Mouse (Mus musculus): ENCODE measurements around the gene Olfr1243. TPM values are rescaled to one million over a fixed set of nuclear protein-coding genes. Genes with fewer than 3 reads are reported as not detected.
"Not testable (repeated sequence)": the region's sequence is repeated elsewhere in the genome, so short reads cannot be mapped to it uniquely, and the experiment has no call there.

The Olfr1243 gene
- not detected for total RNA-seq (2021)

- intact Hi-C loops (cut with DNase I), result no loop called here
- DNase-seq (ENCODE audit: low spot score in 2 of 2), result no peak
Measured at GRCm38 (mm10) chr2:89531387-89531786, at the start of gene Olfr1243. Gene Olfr1243 (minus strand): TSS chr2:89531487.

DNA sequence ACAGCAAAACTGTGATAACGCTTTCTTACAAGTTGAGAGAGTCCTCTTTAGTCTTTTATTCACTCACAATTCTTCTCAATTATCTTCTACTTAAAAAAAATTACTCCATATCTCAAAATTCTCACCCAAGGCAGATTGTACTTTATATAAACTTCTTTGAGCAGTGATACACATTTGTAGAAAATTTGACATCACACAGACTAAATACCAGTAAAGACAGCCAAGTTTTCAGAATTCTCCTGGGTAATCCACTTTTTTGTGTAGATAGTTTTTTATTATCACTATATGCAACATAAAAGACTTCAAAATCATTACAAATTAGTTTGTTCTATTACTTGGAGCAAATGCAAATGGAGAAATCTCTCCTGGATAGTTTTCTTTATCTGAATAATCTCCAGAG is 47.1 kb upstream of the Olfr1243 start, which contains the start of gene Olfr1245:
TSS of gene Olfr1245 (minus strand) at position 101 of the 400 bp plus-strand sequence.
- intact Hi-C loops (cut with DNase I), result no loop called here
- DNase-seq (ENCODE audit: low spot score in 2 of 2), result no peak

DNA sequence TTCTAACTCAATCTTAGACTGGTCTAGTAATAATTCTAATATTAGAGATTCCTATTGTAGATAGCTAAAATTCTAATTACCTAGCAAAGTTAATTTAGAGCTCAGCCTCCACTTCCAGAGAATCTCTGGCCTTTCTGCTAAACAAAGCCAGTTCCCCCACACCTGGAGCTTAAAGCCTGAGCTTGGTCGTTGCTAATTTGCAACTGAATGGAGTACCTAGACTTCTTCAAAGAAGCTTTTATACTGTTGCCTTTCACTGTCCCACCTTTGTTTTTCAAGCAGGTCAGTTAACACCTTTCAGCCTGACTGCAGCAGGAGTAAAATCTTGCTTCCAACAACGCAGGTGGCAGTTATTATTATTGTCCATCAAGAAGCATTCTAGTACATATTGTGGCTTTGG is 31.4 kb upstream of the Olfr1243 start:
- not testable (repeated sequence) for DNase-seq (ENCODE audit: low spot score in 2 of 2)

GRCm38 (mm10) chr2:89544516-89544915 is 13.2 kb upstream of the Olfr1243 start:
- intact Hi-C loops (cut with DNase I), result loop anchor here (5.0 kb wide), 1 partner anchor 1187 kb away; no protein-coding TSS in a partner anchor
- DNase-seq (ENCODE audit: low spot score in 2 of 2), result no peak

More for the DNA sequence above, 31.4 kb upstream of the Olfr1243 start:
- intact Hi-C loops (cut with DNase I), result not testable (repeated sequence)

DNA sequence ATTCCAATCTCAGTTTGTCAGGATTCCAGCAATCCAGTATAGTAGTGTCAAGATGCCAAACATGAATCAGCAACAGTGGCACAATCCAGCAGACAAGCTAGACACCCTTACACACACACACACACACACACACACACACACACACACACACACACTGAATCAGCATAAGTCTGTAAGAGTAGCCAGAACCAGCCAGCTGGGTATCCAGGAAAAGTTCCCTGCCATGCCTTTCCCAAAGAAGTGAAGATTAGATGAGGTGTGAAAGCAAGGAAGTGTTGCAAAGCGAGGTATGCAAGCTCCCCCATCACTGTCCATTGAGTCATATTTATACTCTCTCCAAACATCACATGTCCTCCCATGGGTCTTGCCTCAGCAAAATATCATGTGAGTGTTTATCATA is 8.6 kb upstream of the Olfr1243 start:
- intact Hi-C loops (cut with DNase I), result loop anchor here (5.0 kb wide), 1 partner anchor 1183 kb away; no protein-coding TSS in a partner anchor
- DNase-seq (ENCODE audit: low spot score in 2 of 2), result peak; percentile 18 to 23

DNA sequence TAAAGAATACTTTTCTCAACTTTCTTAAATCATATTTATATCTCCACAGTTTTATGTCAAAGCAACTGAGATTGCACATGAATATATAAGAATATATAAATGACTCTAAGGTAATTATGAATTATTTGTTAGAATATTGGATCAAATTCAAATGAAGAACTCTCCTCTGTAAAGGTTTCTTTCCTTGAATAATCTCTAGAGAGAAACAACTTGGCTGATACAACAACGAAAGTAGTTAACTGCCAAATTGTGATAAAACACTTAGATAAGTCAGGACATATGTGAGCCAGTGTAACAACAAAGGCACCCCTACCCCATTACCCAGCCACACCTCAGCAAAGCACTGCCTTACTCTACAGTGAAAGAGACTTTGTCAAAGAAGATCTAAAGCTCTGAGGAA is 33.1 kb downstream of the Olfr1243 start, which contains the start of gene Olfr1242:
TSS of gene Olfr1242 (minus strand) at position 101 of the 400 bp plus-strand sequence.
- DNase-seq (ENCODE audit: low spot score in 2 of 2), result no peak
- intact Hi-C loops (cut with DNase I), result no loop called here

- DNase-seq (ENCODE audit: low spot score in 2 of 2), result no peak
- intact Hi-C loops (cut with DNase I), result no loop called here
Measured at GRCm38 (mm10) chr2:89487026-89487425, 44.3 kb downstream of the Olfr1243 start, which contains the start of gene Olfr1241. Gene Olfr1241 (minus strand): TSS chr2:89487126.

Other genes starting within 250 kb of the Olfr1243 start
- not detected for gene Olfr1229, start 243.5 kb downstream of the Olfr1243 start, total RNA-seq (2021)
- gene Olfr1230, start 234.2 kb downstream of the Olfr1243 start, total RNA-seq (2021), result not detected
- gene Olfr1231, start 224.4 kb downstream of the Olfr1243 start, total RNA-seq (2021), result not detected
- not detected for gene Olfr1232, start 201.8 kb downstream of the Olfr1243 start, total RNA-seq (2021)
- gene Olfr1233, start 189.1 kb downstream of the Olfr1243 start, total RNA-seq (2021), result not detected
- gene Olfr1234, start 166.6 kb downstream of the Olfr1243 start, total RNA-seq (2021), result not detected
- not detected for gene Olfr1238, start 121.8 kb downstream of the Olfr1243 start, total RNA-seq (2021)
- not detected for gene Olfr1239, start 111.1 kb downstream of the Olfr1243 start, total RNA-seq (2021)
- gene Olfr1240, start 88.5 kb downstream of the Olfr1243 start, total RNA-seq (2021), result not detected
- not detected for gene Olfr1241, start 44.4 kb downstream of the Olfr1243 start, total RNA-seq (2021)
- gene Olfr1242, start 33.2 kb downstream of the Olfr1243 start, total RNA-seq (2021), result not detected
- not detected for gene Olfr1245, start 47.0 kb upstream of the Olfr1243 start, total RNA-seq (2021)
- gene Olfr1246, start 61.7 kb upstream of the Olfr1243 start, total RNA-seq (2021), result not detected
- gene Olfr1247, start 82.6 kb upstream of the Olfr1243 start, total RNA-seq (2021), result under 1 TPM in 1 of 2 experiments, not detected in 1; 0.11 TPM
- not detected for gene Olfr1248, start 86.8 kb upstream of the Olfr1243 start, total RNA-seq (2021)
- not detected for gene Olfr1249, start 103.5 kb upstream of the Olfr1243 start, total RNA-seq (2021)
- gene Olfr1250, start 130.0 kb upstream of the Olfr1243 start, total RNA-seq (2021), result not detected
- gene Olfr1251, start 140.4 kb upstream of the Olfr1243 start, total RNA-seq (2021), result not detected
- not detected for gene Olfr1252, start 193.5 kb upstream of the Olfr1243 start, total RNA-seq (2021)
- not detected for gene Olfr1253, start 225.6 kb upstream of the Olfr1243 start, total RNA-seq (2021)